Mouse (Mus musculus) thymus, adult 2 months (tissue): ENCODE measurements around the gene Stx1b. TPM values are rescaled to one million over a fixed set of nuclear protein-coding genes. Genes with fewer than 3 reads are reported as not detected.

Source experiments
- DNase-seq: peaks from one replicate; pipeline ENCODE4 v3.0.0; 2021
- H3K27ac ChIP-seq: fragments of 200-500 bp; 2 replicates; pipeline ENCODE4 v1.5.1; 2012; ENCODE audit warnings: low read length, control low read depth; ENCODE audit not compliant: control insufficient read depth, insufficient read depth
- H3K27me3 ChIP-seq: fragments of 200-500 bp; 2 replicates; pipeline ENCODE4 v1.6.1; 2012; ENCODE audit warnings: mild to moderate bottlenecking, low read length, moderate library complexity, mixed read lengths; ENCODE audit not compliant: control insufficient read depth, insufficient read depth
- H3K36me3 ChIP-seq: fragments of 200-500 bp; 2 replicates; pipeline ENCODE4 v1.6.1; 2012; ENCODE audit warnings: mild to moderate bottlenecking, low read length, moderate library complexity; ENCODE audit not compliant: control insufficient read depth, insufficient read depth
- H3K4me1 ChIP-seq: fragments of 200-500 bp; replicated peaks from 2 replicates; pipeline ENCODE4 v1.6.1; 2012; ENCODE audit warnings: low read length; ENCODE audit not compliant: control insufficient read depth, insufficient read depth
- H3K4me3 ChIP-seq: fragments of 200-500 bp; 2 replicates; pipeline ENCODE4 v1.5.1; 2012; ENCODE audit warnings: mild to moderate bottlenecking, low read length, control low read depth, moderate library complexity; ENCODE audit not compliant: control insufficient read depth, insufficient read depth
- CTCF ChIP-seq: fragments of 200-500 bp; IDR thresholded peaks from 2 replicates; pipeline ENCODE4 v1.5.1; 2012; ENCODE audit warnings: mild to moderate bottlenecking, control low read depth, low read length, moderate library complexity, borderline replicate concordance; ENCODE audit not compliant: control insufficient read depth, poor library complexity, insufficient read depth; ENCODE audit errors: extremely low read depth
- POLR2A ChIP-seq: fragments of 200-500 bp; IDR thresholded peaks from 2 replicates; pipeline ENCODE4 v1.6.1; 2012; ENCODE audit warnings: mild to moderate bottlenecking, low read length, control low read depth, moderate library complexity; ENCODE audit not compliant: control insufficient read depth, poor library complexity, insufficient read depth; ENCODE audit errors: extremely low read depth
- WGBS: fragments of 180-500 bp; shearing (Covaris S2); methylation state at CpG from one replicate; pipeline ENCODE4 v1.1.7; 2018; 5-methylcytosine and 5-hydroxymethylcytosine counted together
- polyA plus RNA-seq: library from polyadenylated mRNA; depleted of rRNA; stranded (reverse); fragments of >200 nt; gene quantifications from 2 replicates; pipeline ENCODE4 v1.2.3, GENCODE M21; 2012; rRNA removed

Gene Stx1b
- polyA plus RNA-seq, 1 experiment: 4.2 TPM

DNA sequence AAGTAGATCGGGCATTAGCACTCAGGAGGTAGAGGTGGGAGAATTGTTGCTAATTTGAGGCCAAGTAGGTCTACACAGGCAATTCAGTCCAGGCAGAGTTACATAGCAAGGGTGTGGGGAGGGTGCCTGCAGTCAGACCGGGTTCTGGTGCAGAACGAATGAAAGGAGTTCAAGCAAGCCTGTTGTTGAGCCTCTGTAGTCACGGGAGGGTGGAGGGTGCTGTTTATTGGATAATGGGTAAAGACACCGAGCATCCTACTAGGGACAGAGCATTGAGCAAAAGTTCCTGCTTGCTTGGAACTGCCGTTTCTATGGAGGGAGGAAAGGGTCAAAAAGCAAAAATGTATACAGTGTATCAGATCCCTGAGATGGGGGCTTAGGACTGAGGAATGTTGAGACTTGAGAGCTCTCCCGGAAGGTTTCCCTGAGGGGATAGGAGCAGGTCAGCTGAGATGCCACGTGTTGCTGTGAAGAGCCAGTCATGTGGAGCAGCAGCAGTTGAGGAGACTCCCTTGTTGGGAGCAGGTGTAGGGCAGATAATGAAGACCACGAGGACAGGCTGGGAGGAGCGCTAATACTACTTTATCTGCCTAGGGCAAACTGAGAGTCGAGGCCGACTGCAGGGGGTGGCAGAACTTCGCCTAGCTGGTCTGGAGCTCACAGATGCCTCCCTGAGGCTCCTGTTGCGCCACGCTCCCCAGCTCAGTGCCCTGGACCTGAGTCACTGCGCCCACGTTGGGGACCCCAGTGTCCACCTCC is 57.3 kb downstream of the Stx1b start:
- H3K4me1 ChIP-seq: peaks cover 29% of the 10 kb centered on the region
- 90% methylated on average over 17 of the region's 17 CpGs for WGBS
- no peak overlapping the region for H3K27ac ChIP-seq
- DNase-seq: no peak
- H3K36me3 ChIP-seq: peaks cover 5% of the 10 kb centered on the region; the same call in 1 of the 2 replicates
- no peaks in the 10 kb centered on the region for H3K27me3 ChIP-seq
- no peak for TF ChIP-seq POLR2A
- no peak for TF ChIP-seq CTCF
- H3K4me3 ChIP-seq: no peak overlapping the region

DNA sequence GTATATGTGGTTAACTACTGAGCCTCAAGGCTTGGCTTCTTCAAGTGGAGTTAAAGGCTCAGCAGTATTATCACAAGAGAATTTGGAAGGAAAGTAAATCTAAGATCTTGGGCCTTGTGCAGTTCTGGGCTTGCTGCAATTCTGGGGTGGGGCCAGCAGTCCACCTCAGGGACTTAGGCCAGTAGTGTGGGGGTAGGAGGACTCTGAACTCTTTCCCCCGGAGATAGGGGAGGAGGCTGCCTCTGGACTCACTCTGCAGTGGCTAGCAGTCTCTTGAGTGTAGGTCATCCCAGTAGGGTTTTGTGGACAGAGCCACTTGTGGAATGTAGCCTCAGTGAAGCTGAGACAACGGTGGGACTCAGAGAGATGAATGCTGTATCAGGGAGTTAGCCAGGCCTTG is 58.6 kb downstream of the Stx1b start:
- peaks cover 5% of the 10 kb centered on the region; the same call in 1 of the 2 replicates for H3K36me3 ChIP-seq
- H3K27ac ChIP-seq: no peak overlapping the region
- 94% methylated on average over 2 of the region's 2 CpGs for WGBS
- H3K4me1 ChIP-seq: peaks cover 22% of the 10 kb centered on the region
- H3K4me3 ChIP-seq: no peak overlapping the region
- TF ChIP-seq POLR2A (no peak), CTCF (no peak)
- no peaks in the 10 kb centered on the region for H3K27me3 ChIP-seq
- no peak for DNase-seq

GRCm38 (mm10) chr7:127763642-127764041 is 60.7 kb downstream of the Stx1b start:
- Histone ChIP-seq H3K36me3 (peaks cover 5% of the 10 kb centered on the region; the same call in 1 of the 2 replicates), H3K27ac (no peak overlapping the region), H3K4me3 (no peak overlapping the region), H3K27me3 (no peaks in the 10 kb centered on the region), H3K4me1 (0 out of 2 replicates have a peak, but pooled peaks cover 3% of the 10 kb centered on the region)
- no peak for TF ChIP-seq CTCF
- no peak for TF ChIP-seq POLR2A
- no peak for DNase-seq
- 56% methylated on average over 4 of the region's 4 CpGs for WGBS

- no peak overlapping the region for H3K27ac ChIP-seq
- no peak overlapping the region for H3K4me3 ChIP-seq
- TF ChIP-seq CTCF: peak; percentile 88; the same call in 1 of the 2 replicates
- no peak for TF ChIP-seq POLR2A
- 32% methylated on average over 7 of the region's 7 CpGs for WGBS
- no peaks in the 10 kb centered on the region for H3K27me3 ChIP-seq
- no peaks in the 10 kb centered on the region for H3K4me1 ChIP-seq
- peak; percentile 65 for DNase-seq
- peaks cover 5% of the 10 kb centered on the region; the same call in 1 of the 2 replicates for H3K36me3 ChIP-seq
Measured at GRCm38 (mm10) chr7:127761026-127761425, 63.3 kb downstream of the Stx1b start.

DNA sequence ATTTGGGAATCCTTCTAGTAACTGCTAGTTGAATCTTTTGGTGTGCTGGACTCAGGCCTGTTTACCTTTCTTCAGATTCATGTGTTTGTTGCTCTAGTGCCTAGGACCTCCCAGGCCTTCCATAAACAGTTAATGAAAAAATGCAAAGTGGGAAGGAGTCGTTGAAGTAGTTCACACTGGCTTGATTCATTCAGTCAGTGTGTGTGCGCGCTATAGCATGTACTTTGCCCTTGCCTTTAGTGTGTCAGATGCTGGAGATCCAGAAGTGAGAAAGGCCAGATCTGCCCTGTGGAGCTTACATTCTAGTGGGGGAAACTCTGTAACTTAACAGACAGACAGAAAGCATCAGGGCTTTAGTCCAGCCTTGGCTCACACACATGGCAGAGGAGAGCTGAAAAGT is 63.9 kb downstream of the Stx1b start:
- Histone ChIP-seq H3K27me3 (no peaks in the 10 kb centered on the region), H3K4me1 (no peaks in the 10 kb centered on the region), H3K36me3 (peaks cover 5% of the 10 kb centered on the region; the same call in 1 of the 2 replicates), H3K4me3 (no peak overlapping the region), H3K27ac (no peak overlapping the region)
- DNase-seq: no peak
- 92% methylated on average over 3 of the region's 3 CpGs for WGBS
- TF ChIP-seq CTCF (no peak), POLR2A (no peak)

- 59% methylated on average over 6 of the region's 6 CpGs for WGBS
- TF ChIP-seq CTCF (no peak), POLR2A (no peak)
- Histone ChIP-seq H3K36me3 (peaks cover 5% of the 10 kb centered on the region; the same call in 1 of the 2 replicates), H3K27me3 (no peaks in the 10 kb centered on the region), H3K27ac (no peak overlapping the region), H3K4me3 (no peak overlapping the region), H3K4me1 (no peaks in the 10 kb centered on the region)
- DNase-seq: no peak
Measured at GRCm38 (mm10) chr7:127759716-127760115, 64.6 kb downstream of the Stx1b start.

Other genes starting within 250 kb of the Stx1b start
- 1.5 and 2.9 TPM in 2 replicates for gene Ccdc189, start 236.0 kb downstream of the Stx1b start, polyA plus RNA-seq
- 65.9 and 67.4 TPM in 2 replicates for gene Rnf40, start 235.8 kb downstream of the Stx1b start, polyA plus RNA-seq
- gene Zfp629, start 208.8 kb downstream of the Stx1b start, polyA plus RNA-seq: 27.7 and 33.1 TPM in 2 replicates
- 61.2 and 76.1 TPM in 2 replicates for gene Bcl7c, start 115.6 kb downstream of the Stx1b start, polyA plus RNA-seq
- 15.8 and 16.3 TPM in 2 replicates for gene Ctf1, start 111.8 kb downstream of the Stx1b start, polyA plus RNA-seq
- not detected in 2 replicates for gene Ctf2, start 92.4 kb downstream of the Stx1b start, polyA plus RNA-seq
- 38.9 and 43.7 TPM in 2 replicates for gene Fbxl19, start 80.0 kb downstream of the Stx1b start, polyA plus RNA-seq
- gene Orai3, start 54.7 kb downstream of the Stx1b start, polyA plus RNA-seq: 23.8 and 27.0 TPM in 2 replicates
- 29.9 and 36.7 TPM in 2 replicates for gene Setd1a, start 47.9 kb downstream of the Stx1b start, polyA plus RNA-seq
- gene Gm49388, start 38.9 kb downstream of the Stx1b start, polyA plus RNA-seq: not detected in 2 replicates
- gene Hsd3b7, start 23.9 kb downstream of the Stx1b start, polyA plus RNA-seq: 25.9 and 30.1 TPM in 2 replicates
- 76.1 and 93.3 TPM in 2 replicates for gene Stx4a, start 255 bp downstream of the Stx1b start, polyA plus RNA-seq
- 61.3 and 64.2 TPM in 2 replicates for gene Zfp646, start 51.7 kb upstream of the Stx1b start, polyA plus RNA-seq
- 23.9 and 34.9 TPM in 2 replicates for gene Zfp668, start 52.3 kb upstream of the Stx1b start, polyA plus RNA-seq
- 2.0 and 2.5 TPM in 2 replicates for gene Prss53, start 66.4 kb upstream of the Stx1b start, polyA plus RNA-seq
- not detected in 2 replicates for gene Gm21974, start 70.9 kb upstream of the Stx1b start, polyA plus RNA-seq
- gene Vkorc1, start 71.1 kb upstream of the Stx1b start, polyA plus RNA-seq: 56.9 and 75.1 TPM in 2 replicates
- 94.9 and 103 TPM in 2 replicates for gene Bckdk, start 79.5 kb upstream of the Stx1b start, polyA plus RNA-seq
- 25.5 and 29.4 TPM in 2 replicates for gene Kat8, start 88.0 kb upstream of the Stx1b start, polyA plus RNA-seq
- 5.4 and 6.9 TPM in 2 replicates for gene Prss8, start 105.6 kb upstream of the Stx1b start, polyA plus RNA-seq
- 10.3 and 15.8 TPM in 2 replicates for gene Prss36, start 122.2 kb upstream of the Stx1b start, polyA plus RNA-seq
- gene Fus, start 142.9 kb upstream of the Stx1b start, polyA plus RNA-seq: 478 and 527 TPM in 2 replicates
- gene Pycard, start 169.3 kb upstream of the Stx1b start, polyA plus RNA-seq: 420 and 521 TPM in 2 replicates
- gene Trim72, start 179.4 kb upstream of the Stx1b start, polyA plus RNA-seq: 1.4 and 13.4 TPM in 2 replicates
- 7.9 and 9.6 TPM in 2 replicates for gene Itgam, start 238.1 kb upstream of the Stx1b start, polyA plus RNA-seq
- gene Gm49368, start 238.1 kb upstream of the Stx1b start, polyA plus RNA-seq: 0.03 TPM in 1 of 2 replicates, not detected in the other